Mouse (Mus musculus) CD4-positive naive resting alpha-beta T cell, adult 76 days (primary cell): ENCODE data around the gene Mcm9. TPM values are rescaled to one million over a fixed set of nuclear protein-coding genes. Genes with fewer than 3 reads are reported as not detected.

ENCODE experiments used
- total RNA-seq: library from RNA; stranded (reverse); gene quantifications from one replicate; pipeline ENCODE4 v1.2.4, GENCODE M21; 2023

Mcm9 gene
- 34.7 TPM for total RNA-seq

GRCm38 (mm10) chr10:53630339-53630738 lies at the start of gene Mcm9:
Gene Mcm9 (minus strand): TSS chr10:53630439.

GRCm38 (mm10) chr10:53596677-53597120 lies 33.5 kb downstream of the Mcm9 start, which contains the start of gene Asf1a:
Gene Asf1a (plus strand): TSS chr10:53596757.

Other genes starting within 250 kb of the Mcm9 start
- 31.8 TPM for gene Asf1a, start 33.7 kb downstream of the Mcm9 start, total RNA-seq
- gene Fam184a, start 120.7 kb upstream of the Mcm9 start, total RNA-seq: not detected